Mouse (Mus musculus): ENCODE data around the gene Wfdc2. TPM values are rescaled to one million over a fixed set of nuclear protein-coding genes. Genes with fewer than 3 reads are reported as not detected.

Gene Wfdc2
- polyA plus RNA-seq, 1 experiment from 2014 or later: 716 TPM

GRCm38 (mm10) chr2:164518266-164519170 lies 43.7 kb upstream of the Wfdc2 start:
- H3K9ac ChIP-seq (ENCODE audit: low read depth, low read length): no peak overlapping the region
- no peaks in the 10 kb centered on the region; the same call in 1 of the 2 replicates for H3K4me1 ChIP-seq (replicated peaks; ENCODE audit: insufficient read depth, low read length)
- no peak for TF ChIP-seq CTCF (IDR thresholded peaks at IDR 0.05; ENCODE audit: low read depth)
- H3K27ac ChIP-seq: peak overlapping the region; percentile 47
- no peak overlapping the region for H3K4me2 ChIP-seq (ENCODE audit: low read length)
- DNase-seq (ENCODE audit: low spot score) (peak; percentile 28), ATAC-seq (replicated peaks; ENCODE audit: low FRiP score, low read depth) (no peak)
- no peak overlapping the region for H3K4me3 ChIP-seq (replicated peaks; ENCODE audit: low read depth, low read length)
- WGBS: 36% methylated on average over 11 of the region's 11 CpGs
- no peaks in the 10 kb centered on the region for H3K36me3 ChIP-seq (ENCODE audit: insufficient read depth, low read length)
- no peaks in the 10 kb centered on the region for H3K27me3 ChIP-seq (ENCODE audit: insufficient read depth, low read length)
- no peaks in the 10 kb centered on the region for H3K9me3 ChIP-seq (replicated peaks; ENCODE audit: low read length)

GRCm38 (mm10) chr2:164519171-164519526 lies 43.1 kb upstream of the Wfdc2 start:
- no peak overlapping the region for H3K27ac ChIP-seq
- TF ChIP-seq CTCF (IDR thresholded peaks at IDR 0.05; ENCODE audit: low read depth): no peak
- DNase-seq (ENCODE audit: low spot score) (peak; percentile 48), ATAC-seq (replicated peaks; ENCODE audit: low FRiP score, low read depth) (no peak)
- no peaks in the 10 kb centered on the region for H3K9me3 ChIP-seq (replicated peaks; ENCODE audit: low read length)
- H3K4me2 ChIP-seq (ENCODE audit: low read length): no peak overlapping the region
- H3K9ac ChIP-seq (ENCODE audit: low read depth, low read length): no peak overlapping the region
- no peak overlapping the region for H3K4me3 ChIP-seq (replicated peaks; ENCODE audit: low read depth, low read length)
- H3K27me3 ChIP-seq (ENCODE audit: insufficient read depth, low read length): no peaks in the 10 kb centered on the region
- 32% methylated on average over 6 of the region's 6 CpGs for WGBS
- no peaks in the 10 kb centered on the region; the same call in 1 of the 2 replicates for H3K4me1 ChIP-seq (replicated peaks; ENCODE audit: insufficient read depth, low read length)
- H3K36me3 ChIP-seq (ENCODE audit: insufficient read depth, low read length): no peaks in the 10 kb centered on the region

DNA sequence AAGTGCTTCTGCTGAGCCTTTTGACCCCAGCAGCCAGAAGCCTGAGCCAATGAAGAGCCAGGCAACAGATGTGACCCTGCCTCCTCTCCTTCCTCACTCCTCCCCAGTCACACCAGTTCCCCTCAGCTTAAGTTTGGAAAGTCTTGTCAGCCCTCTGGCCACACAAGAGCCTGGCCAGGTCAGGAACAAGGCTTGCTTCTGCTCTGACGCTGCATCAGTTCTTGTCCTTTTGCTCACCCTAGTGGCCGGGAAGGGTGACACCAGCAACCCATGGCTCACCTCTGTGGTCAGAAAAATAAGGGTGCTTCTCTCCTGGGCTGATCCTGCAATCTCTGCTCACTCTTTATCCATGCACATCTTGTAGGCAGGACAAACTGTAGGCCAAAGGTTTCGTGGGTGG lies 41.4 kb upstream of the Wfdc2 start:
- DNase-seq (ENCODE audit: low spot score): peak; percentile 84
- Histone ChIP-seq H3K9ac (ENCODE audit: low read depth, low read length) (no peak overlapping the region), H3K27me3 (ENCODE audit: insufficient read depth, low read length) (no peaks in the 10 kb centered on the region), H3K4me2 (ENCODE audit: low read length) (no peak overlapping the region), H3K27ac (no peak overlapping the region), H3K4me3 (replicated peaks; ENCODE audit: low read depth, low read length) (no peak overlapping the region), H3K9me3 (replicated peaks; ENCODE audit: low read length) (no peaks in the 10 kb centered on the region), H3K36me3 (ENCODE audit: insufficient read depth, low read length) (no peaks in the 10 kb centered on the region), H3K4me1 (replicated peaks; ENCODE audit: insufficient read depth, low read length) (no peaks in the 10 kb centered on the region; the same call in 1 of the 2 replicates)
- peak; percentile 90 for TF ChIP-seq CTCF (IDR thresholded peaks at IDR 0.05; ENCODE audit: low read depth)
- WGBS: 8% methylated on average over 3 of the region's 3 CpGs
- peak; percentile 44; the same call in 1 of the 2 replicates for ATAC-seq (replicated peaks; ENCODE audit: low FRiP score, low read depth)

DNA sequence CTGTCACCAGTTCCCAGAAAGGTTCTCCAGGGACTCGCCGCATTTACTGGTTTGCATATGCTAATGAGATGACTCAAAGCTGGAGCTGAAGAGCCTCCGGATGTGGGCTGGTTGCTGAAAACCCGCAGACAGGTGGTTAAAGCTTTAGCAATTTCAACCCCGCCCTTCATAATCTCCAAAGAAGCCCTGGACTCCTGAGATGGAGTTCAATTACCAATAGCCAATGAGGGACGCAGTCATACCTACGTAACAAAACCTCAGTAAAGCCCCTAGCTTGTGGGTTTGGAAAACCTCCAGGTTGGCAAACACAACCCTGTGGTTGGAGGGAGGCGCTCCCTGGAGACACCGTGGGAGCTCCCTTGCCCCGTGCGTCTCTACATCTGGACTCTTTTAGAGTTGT lies 40.4 kb upstream of the Wfdc2 start:
- Histone ChIP-seq H3K27ac (no peak overlapping the region), H3K36me3 (ENCODE audit: insufficient read depth, low read length) (no peaks in the 10 kb centered on the region), H3K27me3 (ENCODE audit: insufficient read depth, low read length) (no peaks in the 10 kb centered on the region), H3K9me3 (replicated peaks; ENCODE audit: low read length) (no peaks in the 10 kb centered on the region), H3K4me3 (replicated peaks; ENCODE audit: low read depth, low read length) (no peak overlapping the region), H3K9ac (ENCODE audit: low read depth, low read length) (0 out of 2 replicates have a peak overlapping the region, but pooled peaks have one; percentile 27), H3K4me2 (ENCODE audit: low read length) (no peak overlapping the region), H3K4me1 (replicated peaks; ENCODE audit: insufficient read depth, low read length) (no peaks in the 10 kb centered on the region; the same call in 1 of the 2 replicates)
- WGBS: 16% methylated on average over 11 of the region's 11 CpGs
- no peak for TF ChIP-seq CTCF (IDR thresholded peaks at IDR 0.05; ENCODE audit: low read depth)
- ATAC-seq (replicated peaks; ENCODE audit: low FRiP score, low read depth): no peak
- no peak for DNase-seq (ENCODE audit: low spot score)

- ATAC-seq (replicated peaks; ENCODE audit: low FRiP score, low read depth) (no peak), DNase-seq (ENCODE audit: low spot score) (no peak)
- Histone ChIP-seq H3K4me3 (replicated peaks; ENCODE audit: low read depth, low read length) (no peak overlapping the region), H3K9me3 (replicated peaks; ENCODE audit: low read length) (no peaks in the 10 kb centered on the region), H3K27ac (no peak overlapping the region), H3K27me3 (ENCODE audit: insufficient read depth, low read length) (no peaks in the 10 kb centered on the region), H3K36me3 (ENCODE audit: insufficient read depth, low read length) (no peaks in the 10 kb centered on the region), H3K4me2 (ENCODE audit: low read length) (no peak overlapping the region), H3K4me1 (replicated peaks; ENCODE audit: insufficient read depth, low read length) (no peaks in the 10 kb centered on the region; the same call in 1 of the 2 replicates), H3K9ac (ENCODE audit: low read depth, low read length) (no peak overlapping the region)
- 21% methylated on average over 8 of the region's 8 CpGs for WGBS
- no peak for TF ChIP-seq CTCF (IDR thresholded peaks at IDR 0.05; ENCODE audit: low read depth)
Measured at GRCm38 (mm10) chr2:164522280-164522679, 39.9 kb upstream of the Wfdc2 start.

- Histone ChIP-seq H3K27me3 (ENCODE audit: insufficient read depth, low read length) (no peaks in the 10 kb centered on the region), H3K9ac (ENCODE audit: low read depth, low read length) (no peak overlapping the region), H3K36me3 (ENCODE audit: insufficient read depth, low read length) (no peaks in the 10 kb centered on the region), H3K4me2 (ENCODE audit: low read length) (no peak overlapping the region), H3K27ac (no peak overlapping the region), H3K4me1 (replicated peaks; ENCODE audit: insufficient read depth, low read length) (no peaks in the 10 kb centered on the region; the same call in 1 of the 2 replicates), H3K4me3 (replicated peaks; ENCODE audit: low read depth, low read length) (no peak overlapping the region), H3K9me3 (replicated peaks; ENCODE audit: low read length) (no peaks in the 10 kb centered on the region)
- ATAC-seq (replicated peaks; ENCODE audit: low FRiP score, low read depth): no peak
- TF ChIP-seq CTCF (IDR thresholded peaks at IDR 0.05; ENCODE audit: low read depth): no peak
- DNase-seq (ENCODE audit: low spot score): no peak
- WGBS: 92% methylated on average over 10 of the region's 10 CpGs
Measured at GRCm38 (mm10) chr2:164523301-164523773, 38.9 kb upstream of the Wfdc2 start.
